Mouse (Mus musculus): ENCODE measurements around the gene Hist1h1a. TPM values are rescaled to one million over a fixed set of nuclear protein-coding genes. Genes with fewer than 3 reads are reported as not detected.

Hist1h1a gene
- polyA plus RNA-seq, 1 experiment from 2014 or later = 2.4 TPM

DNA sequence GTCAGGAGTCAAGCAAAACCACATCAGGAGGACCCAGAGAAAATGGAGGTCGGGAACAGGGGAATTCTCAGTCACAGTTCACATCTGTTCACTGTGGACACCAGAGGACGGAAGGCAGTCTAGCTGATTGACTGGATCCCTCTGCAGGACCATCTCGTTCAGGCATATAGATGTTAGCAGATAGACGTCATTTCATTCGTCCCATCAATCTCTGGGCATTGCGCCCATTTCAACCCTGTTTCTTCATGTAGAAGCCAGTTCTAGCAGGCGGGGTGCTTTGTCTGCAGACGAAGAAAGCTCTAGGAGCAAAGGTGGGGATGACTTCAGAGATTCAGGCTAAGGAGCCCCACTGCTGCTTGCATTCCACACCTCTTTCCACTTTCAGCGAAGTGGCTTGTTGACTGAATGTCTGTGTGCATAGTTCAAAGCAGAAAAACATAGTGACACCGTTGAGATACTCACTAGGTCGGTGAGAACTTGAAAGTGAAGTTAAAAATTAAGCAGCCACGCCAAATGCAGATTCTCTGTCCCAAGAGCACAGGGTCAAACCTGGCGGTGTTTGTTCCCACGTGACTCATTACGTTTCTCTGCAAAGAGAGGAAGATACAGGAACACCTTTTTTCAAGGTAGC, 43.1 kb downstream of the Hist1h1a start, which contains the start of gene Slc17a2:
Gene Slc17a2, plus strand, starts transcription at position 572 of the 631 bp plus-strand sequence.
- Histone ChIP-seq H3K27me3 (ENCODE audit: control insufficient read depth, insufficient read depth, low read length) (no peaks in the 10 kb centered on the region), H3K36me3 (ENCODE audit: control insufficient read depth, insufficient read depth, low read length) (no peaks in the 10 kb centered on the region), H3K9ac (replicated peaks; ENCODE audit: low read depth, low read length) (no peak within 1 kb of the TSS), H3K9me3 (ENCODE audit: control insufficient read depth, low read depth, low read length) (no peaks in the 10 kb centered on the region), H3K4me2 (replicated peaks; ENCODE audit: low read depth, low read length) (no peak within 1 kb of the TSS), H3K27ac (ENCODE audit: low read length) (no peak within 1 kb of the TSS), H3K4me1 (ENCODE audit: control insufficient read depth, insufficient read depth, low read length) (no peaks in the 10 kb centered on the region), H3K4me3 (ENCODE audit: low read depth, low read length) (no peak within 1 kb of the TSS)
- WGBS = 66% methylated on average over 15 of the region's 15 CpGs
- ATAC-seq (ENCODE audit: insufficient number of reproducible peaks, insufficient read depth, low FRiP score, low read depth) = no peak

Small RNAs within 50 kb of the gene (microRNA-seq; reads per million reads assigned to microRNA genes)
- not detected for gene Gm44314
- not detected for gene Gm44484

Other genes starting within 250 kb of the Hist1h1a start
- gene Hist1h4h, start 232.6 kb upstream of the Hist1h1a start, polyA plus RNA-seq (2014; fragmentation: Nextera tagmentation; extraction: Ambion mirVana) = 4.8 and 6.7 TPM in 2 replicates
- gene Hist1h2af, start 229.8 kb upstream of the Hist1h1a start, polyA plus RNA-seq (2014; fragmentation: Nextera tagmentation; extraction: Ambion mirVana) = 7.8 and 14.1 TPM in 2 replicates
- 5.5 and 7.8 TPM in 2 replicates for gene Hist1h3g, start 228.2 kb upstream of the Hist1h1a start, polyA plus RNA-seq (2014; fragmentation: Nextera tagmentation; extraction: Ambion mirVana)
- 1.1 and 1.2 TPM in 2 replicates for gene Hist1h2bh, start 220.3 kb upstream of the Hist1h1a start, polyA plus RNA-seq (2014; fragmentation: Nextera tagmentation; extraction: Ambion mirVana)
- 0.94 and 1.3 TPM in 2 replicates for gene Hist1h3f, start 219.6 kb upstream of the Hist1h1a start, polyA plus RNA-seq (2014; fragmentation: Nextera tagmentation; extraction: Ambion mirVana)
- 1.8 and 2.4 TPM in 2 replicates for gene Hist1h4f, start 212.0 kb upstream of the Hist1h1a start, polyA plus RNA-seq (2014; fragmentation: Nextera tagmentation; extraction: Ambion mirVana)
- 1.0 and 1.1 TPM in 2 replicates for gene Hist1h1d, start 210.4 kb upstream of the Hist1h1a start, polyA plus RNA-seq (2014; fragmentation: Nextera tagmentation; extraction: Ambion mirVana)
- 10.2 and 10.3 TPM in 2 replicates for gene Hist1h3e, start 201.3 kb upstream of the Hist1h1a start, polyA plus RNA-seq (2014; fragmentation: Nextera tagmentation; extraction: Ambion mirVana)
- gene Hist1h2ae, start 192.4 kb upstream of the Hist1h1a start, polyA plus RNA-seq (2014; fragmentation: Nextera tagmentation; extraction: Ambion mirVana) = 92.6 and 109 TPM in 2 replicates
- 11.0 and 12.6 TPM in 2 replicates for gene Hist1h2bg, start 192.3 kb upstream of the Hist1h1a start, polyA plus RNA-seq (2014; fragmentation: Nextera tagmentation; extraction: Ambion mirVana)
- gene Hist1h2bf, start 189.5 kb upstream of the Hist1h1a start, polyA plus RNA-seq (2014; fragmentation: Nextera tagmentation; extraction: Ambion mirVana) = 7.1 and 7.3 TPM in 2 replicates
- 4.1 and 6.2 TPM in 2 replicates for gene Hist1h2ad, start 189.3 kb upstream of the Hist1h1a start, polyA plus RNA-seq (2014; fragmentation: Nextera tagmentation; extraction: Ambion mirVana)
- gene Hist1h3d, start 187.9 kb upstream of the Hist1h1a start, polyA plus RNA-seq (2014; fragmentation: Nextera tagmentation; extraction: Ambion mirVana) = 11.2 and 16.2 TPM in 2 replicates
- 99.6 and 119 TPM in 2 replicates for gene Hist1h4d, start 182.1 kb upstream of the Hist1h1a start, polyA plus RNA-seq (2014; fragmentation: Nextera tagmentation; extraction: Ambion mirVana)
- 2.7 and 2.8 TPM in 2 replicates for gene Hist1h2be, start 142.5 kb upstream of the Hist1h1a start, polyA plus RNA-seq (2014; fragmentation: Nextera tagmentation; extraction: Ambion mirVana)
- gene Hist1h1e, start 141.1 kb upstream of the Hist1h1a start, polyA plus RNA-seq (2014; fragmentation: Nextera tagmentation; extraction: Ambion mirVana) = 17.5 and 18.7 TPM in 2 replicates
- 2.4 and 3.2 TPM in 2 replicates for gene Hist1h2ac, start 79.7 kb upstream of the Hist1h1a start, polyA plus RNA-seq (2014; fragmentation: Nextera tagmentation; extraction: Ambion mirVana)
- gene Hist1h2bc, start 79.5 kb upstream of the Hist1h1a start, polyA plus RNA-seq (2014; fragmentation: Nextera tagmentation; extraction: Ambion mirVana) = 58.8 and 65.1 TPM in 2 replicates
- not detected in 2 replicates for gene Hist1h1t, start 67.9 kb upstream of the Hist1h1a start, polyA plus RNA-seq (2014; fragmentation: Nextera tagmentation; extraction: Ambion mirVana)
- gene Hist1h4c, start 65.2 kb upstream of the Hist1h1a start, polyA plus RNA-seq (2014; fragmentation: Nextera tagmentation; extraction: Ambion mirVana) = 7.2 and 9.6 TPM in 2 replicates
- gene Hfe, start 52.8 kb upstream of the Hist1h1a start, polyA plus RNA-seq (2014; fragmentation: Nextera tagmentation; extraction: Ambion mirVana) = 6.1 and 6.8 TPM in 2 replicates
- gene Hist1h1c, start 24.9 kb upstream of the Hist1h1a start, polyA plus RNA-seq (2014; fragmentation: Nextera tagmentation; extraction: Ambion mirVana) = 38.5 and 39.4 TPM in 2 replicates
- gene Hist1h3c, start 18.1 kb upstream of the Hist1h1a start, polyA plus RNA-seq (2014; fragmentation: Nextera tagmentation; extraction: Ambion mirVana) = 6.1 and 8.4 TPM in 2 replicates
- gene Hist1h2bb, start 16.9 kb upstream of the Hist1h1a start, polyA plus RNA-seq (2014; fragmentation: Nextera tagmentation; extraction: Ambion mirVana) = 2.0 and 2.1 TPM in 2 replicates
- gene Hist1h2ab, start 12.5 kb upstream of the Hist1h1a start, polyA plus RNA-seq (2014; fragmentation: Nextera tagmentation; extraction: Ambion mirVana) = 38.8 and 50.2 TPM in 2 replicates
- gene Hist1h3b, start 11.4 kb upstream of the Hist1h1a start, polyA plus RNA-seq (2014; fragmentation: Nextera tagmentation; extraction: Ambion mirVana) = 11.1 and 11.8 TPM in 2 replicates
- gene Hist1h4b, start 6.7 kb upstream of the Hist1h1a start, polyA plus RNA-seq (2014; fragmentation: Nextera tagmentation; extraction: Ambion mirVana) = 2.5 and 3.3 TPM in 2 replicates
- gene Hist1h4a, start 2.4 kb upstream of the Hist1h1a start, polyA plus RNA-seq (2014; fragmentation: Nextera tagmentation; extraction: Ambion mirVana) = not detected in 2 replicates
- gene Hist1h3a, start 1.3 kb upstream of the Hist1h1a start, polyA plus RNA-seq (2014; fragmentation: Nextera tagmentation; extraction: Ambion mirVana) = 6.1 and 6.5 TPM in 2 replicates
- not detected in 2 replicates for gene Trim38, start 6.2 kb downstream of the Hist1h1a start, polyA plus RNA-seq (2014; fragmentation: Nextera tagmentation; extraction: Ambion mirVana)
- 0.13 and 0.17 TPM in 2 replicates for gene Slc17a2, start 43.3 kb downstream of the Hist1h1a start, polyA plus RNA-seq (2014; fragmentation: Nextera tagmentation; extraction: Ambion mirVana)
- not detected in 2 replicates for gene Slc17a3, start 75.8 kb downstream of the Hist1h1a start, polyA plus RNA-seq (2014; fragmentation: Nextera tagmentation; extraction: Ambion mirVana)
- not detected in 2 replicates for gene Slc17a1, start 104.1 kb downstream of the Hist1h1a start, polyA plus RNA-seq (2014; fragmentation: Nextera tagmentation; extraction: Ambion mirVana)
- 0.53 and 0.85 TPM in 2 replicates for gene Slc17a4, start 151.3 kb downstream of the Hist1h1a start, polyA plus RNA-seq (2014; fragmentation: Nextera tagmentation; extraction: Ambion mirVana)
- gene Hist1h2ba, start 170.5 kb downstream of the Hist1h1a start, polyA plus RNA-seq (2014; fragmentation: Nextera tagmentation; extraction: Ambion mirVana) = not detected in 2 replicates
- gene Hist1h2aa, start 170.8 kb downstream of the Hist1h1a start, polyA plus RNA-seq (2014; fragmentation: Nextera tagmentation; extraction: Ambion mirVana) = not detected in 2 replicates
- 0.98 and 1.7 TPM in 2 replicates for gene Scgn, start 227.5 kb downstream of the Hist1h1a start, polyA plus RNA-seq (2014; fragmentation: Nextera tagmentation; extraction: Ambion mirVana)